Mouse (Mus musculus) limb, embryonic 11.5 days (tissue): ENCODE measurements around the gene Akap13. TPM values are rescaled to one million over a fixed set of nuclear protein-coding genes. Genes with fewer than 3 reads are reported as not detected.
"Not testable (repeated sequence)": the region's sequence is repeated elsewhere in the genome, so short reads cannot be mapped to it uniquely, and the experiment has no call there.

Experiments
- ATAC-seq: fragments of 200-750 bp; cut with Nextera tagmentation; 2 replicates; pipeline ENCODE4 v1.8.0; 2017; ENCODE audit warnings: low read depth; ENCODE audit not compliant: insufficient number of reproducible peaks, low FRiP score, low TSS enrichment
- DNase-seq: peaks from one replicate; pipeline ENCODE4 v3.0.0-alpha.2; 2015; ENCODE audit warnings: low spot score
- H3K27ac ChIP-seq: fragments of 300-500 bp; sonication (generic); replicated peaks from 2 replicates; pipeline ENCODE4 v1.5.1; 2014; ENCODE audit warnings: low read depth, mild to moderate bottlenecking, low read length
- H3K27me3 ChIP-seq: fragments of 300-500 bp; sonication (generic); 2 replicates; pipeline ENCODE4 v1.6.1; 2014; ENCODE audit warnings: mild to moderate bottlenecking, low read length, mixed read lengths; ENCODE audit not compliant: control insufficient read depth, insufficient read depth
- H3K36me3 ChIP-seq: fragments of 300-500 bp; sonication (generic); 2 replicates; pipeline ENCODE4 v1.6.1; 2014; ENCODE audit warnings: mild to moderate bottlenecking, low read length, moderate library complexity, mixed read lengths; ENCODE audit not compliant: control insufficient read depth, insufficient read depth
- H3K4me1 ChIP-seq: fragments of 300-500 bp; sonication (generic); 2 replicates; pipeline ENCODE4 v1.6.1; 2014; ENCODE audit warnings: low read length, mixed read lengths; ENCODE audit not compliant: control insufficient read depth, insufficient read depth
- H3K4me2 ChIP-seq: fragments of 300-500 bp; sonication (generic); 2 replicates; pipeline ENCODE4 v1.6.1; 2014; ENCODE audit warnings: low read depth, mild to moderate bottlenecking, moderate library complexity; ENCODE audit not compliant: severe bottlenecking
- H3K4me3 ChIP-seq: fragments of 300-500 bp; sonication (generic); 2 replicates; pipeline ENCODE4 v1.5.1; 2014; ENCODE audit warnings: low read depth, low read length
- H3K9ac ChIP-seq: fragments of 300-500 bp; sonication (generic); 2 replicates; pipeline ENCODE4 v1.6.1; 2014; ENCODE audit warnings: mild to moderate bottlenecking, low read length
- H3K9me3 ChIP-seq: fragments of 300-500 bp; sonication (generic); 2 replicates; pipeline ENCODE4 v1.6.1; 2016; ENCODE audit warnings: low read length; ENCODE audit not compliant: control insufficient read depth
- WGBS: fragments of 180-500 bp; shearing (Covaris S2); extraction: QIAGEN DNeasy Blood & Tissue Kit; methylation state at CpG from one replicate; pipeline ENCODE4 v1.1.7; 2014; 5-methylcytosine and 5-hydroxymethylcytosine counted together
- polyA plus RNA-seq: library from polyadenylated mRNA; unstranded; fragments of >200 nt; fragmentation: Nextera tagmentation; extraction: Ambion mirVana; gene quantifications from 2 replicates; pipeline ENCODE4 v1.2.1, GENCODE M21; 2014

Akap13 gene
- polyA plus RNA-seq, 1 experiment from 2014 or later: 32.7 TPM

DNA sequence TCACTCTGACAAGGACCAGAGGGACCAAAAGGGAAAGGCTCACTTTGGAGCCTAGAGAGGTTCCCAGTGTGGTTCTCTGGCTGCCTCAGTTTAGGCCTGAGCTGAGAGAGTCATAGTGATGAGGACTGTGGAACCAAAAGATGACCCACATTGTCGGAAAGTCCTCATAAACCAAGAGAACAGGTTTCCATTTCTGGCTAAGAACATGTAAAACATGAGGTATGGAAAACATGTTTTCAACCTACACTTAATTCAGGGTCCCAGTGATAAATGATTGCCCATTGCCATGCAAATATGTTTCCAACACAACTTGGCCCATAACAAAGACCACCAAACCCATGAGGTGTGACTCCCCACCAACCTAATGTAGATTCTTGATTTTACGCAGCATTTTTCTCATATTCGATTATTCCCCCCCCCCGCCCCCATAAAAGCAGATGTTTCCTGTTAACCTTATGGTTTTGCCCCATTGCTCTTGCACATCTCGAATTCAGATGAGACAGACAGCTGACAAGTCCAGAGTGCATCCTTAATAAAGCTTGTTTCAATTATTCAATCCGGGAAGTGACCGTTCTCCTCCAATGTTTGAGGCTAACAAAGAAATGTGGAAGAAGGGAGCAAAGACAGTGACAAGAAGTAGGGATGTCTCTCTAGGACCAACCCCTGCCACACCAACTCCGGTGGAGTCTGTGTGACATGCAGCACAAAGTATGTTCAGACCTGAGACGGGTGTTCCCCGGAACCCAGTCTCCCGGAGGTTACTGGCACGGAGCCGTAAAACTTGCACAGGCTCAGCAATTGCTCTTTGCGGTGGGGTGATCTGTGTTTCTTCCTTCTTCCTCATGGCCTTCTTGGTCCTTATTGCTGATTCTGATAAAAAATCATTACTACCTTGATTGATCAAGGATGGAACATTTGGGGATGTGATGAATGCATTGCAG lies 330.3 kb downstream of the Akap13 start:
- WGBS: 78% methylated on average over 14 of the region's 14 CpGs
- H3K9me3 ChIP-seq: no peaks in the 10 kb centered on the region
- no peak overlapping the region for H3K4me3 ChIP-seq
- no peaks in the 10 kb centered on the region for H3K4me1 ChIP-seq
- no peaks in the 10 kb centered on the region for H3K27me3 ChIP-seq
- no peak overlapping the region for H3K4me2 ChIP-seq
- H3K9ac ChIP-seq: no peak overlapping the region
- DNase-seq (no peak), ATAC-seq (no peak)
- H3K36me3 ChIP-seq: no peaks in the 10 kb centered on the region
- H3K27ac ChIP-seq: no peak overlapping the region

GRCm38 (mm10) chr7:75786812-75787211 lies 331.5 kb downstream of the Akap13 start:
- WGBS: 13% methylated on average over 2 of the region's 2 CpGs
- no peak overlapping the region for H3K4me2 ChIP-seq
- ATAC-seq (no peak), DNase-seq (no peak)
- H3K27ac ChIP-seq: no peak overlapping the region
- no peaks in the 10 kb centered on the region for H3K4me1 ChIP-seq
- no peak overlapping the region for H3K4me3 ChIP-seq
- no peak overlapping the region for H3K9ac ChIP-seq
- H3K9me3 ChIP-seq: no peaks in the 10 kb centered on the region
- H3K36me3 ChIP-seq: no peaks in the 10 kb centered on the region
- H3K27me3 ChIP-seq: no peaks in the 10 kb centered on the region

DNA sequence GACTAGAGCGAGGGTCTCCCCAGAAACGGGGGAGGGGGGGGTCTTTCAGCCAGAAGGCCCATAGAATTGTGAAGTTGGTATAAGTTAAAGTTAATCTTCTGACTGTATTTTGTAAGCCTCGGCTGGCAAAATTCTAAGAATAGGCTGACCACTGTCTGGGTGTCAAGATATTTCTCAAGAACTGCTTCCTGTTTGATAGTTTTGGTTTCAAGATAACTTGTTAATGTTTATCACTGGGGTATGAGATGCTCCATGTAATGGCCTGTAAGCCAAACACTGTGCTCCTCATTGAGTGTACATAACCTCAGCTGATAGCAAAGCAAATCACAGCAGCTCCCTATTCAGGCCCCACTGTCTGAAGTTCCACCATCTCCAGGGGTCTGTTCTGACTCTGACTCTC lies 332.0 kb downstream of the Akap13 start:
- Histone ChIP-seq H3K36me3 (no peaks in the 10 kb centered on the region), H3K4me2 (no peak overlapping the region), H3K27me3 (no peaks in the 10 kb centered on the region), H3K9ac (no peak overlapping the region), H3K4me3 (no peak overlapping the region), H3K9me3 (no peaks in the 10 kb centered on the region), H3K27ac (no peak overlapping the region), H3K4me1 (no peaks in the 10 kb centered on the region)
- DNase-seq (no peak), ATAC-seq (no peak)
- 40% methylated on average over 3 of the region's 3 CpGs for WGBS

GRCm38 (mm10) chr7:75788069-75788800 lies 332.9 kb downstream of the Akap13 start:
- H3K27ac ChIP-seq, H3K4me1 ChIP-seq, H3K4me3 ChIP-seq, DNase-seq, H3K4me2 ChIP-seq, H3K27me3 ChIP-seq, H3K9me3 ChIP-seq, H3K9ac ChIP-seq, H3K36me3 ChIP-seq, ATAC-seq: not testable (repeated sequence)
- 66% methylated on average over 4 of the region's 7 CpGs for WGBS

GRCm38 (mm10) chr7:75788801-75789135 lies 333.4 kb downstream of the Akap13 start:
- not testable (repeated sequence) for H3K27me3 ChIP-seq, H3K4me1 ChIP-seq, H3K9me3 ChIP-seq, H3K9ac ChIP-seq, ATAC-seq, H3K4me2 ChIP-seq, H3K4me3 ChIP-seq, DNase-seq, H3K36me3 ChIP-seq, H3K27ac ChIP-seq
- WGBS: 89% methylated on average over 3 of the region's 3 CpGs

DNA sequence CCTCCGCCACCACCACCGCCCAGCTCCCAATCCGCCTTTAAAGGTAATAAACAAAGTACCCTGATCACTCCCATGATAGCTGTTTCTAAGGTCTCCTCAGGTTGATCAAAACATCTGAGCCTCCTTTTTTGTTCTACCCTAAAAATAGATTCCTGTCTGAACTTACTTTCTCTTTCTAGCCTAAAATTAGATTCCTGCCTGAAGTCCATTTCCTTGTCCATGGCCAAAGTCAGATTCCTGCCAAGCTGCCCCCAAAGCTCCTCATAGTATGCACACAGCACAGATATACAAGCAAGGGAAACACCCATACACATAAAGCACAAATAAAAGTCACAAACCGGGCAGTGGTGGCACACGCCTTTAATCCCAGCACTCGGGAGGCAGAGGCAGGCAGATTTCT lies 334.4 kb downstream of the Akap13 start:
- H3K27ac ChIP-seq: no peak overlapping the region
- no peaks in the 10 kb centered on the region for H3K27me3 ChIP-seq
- DNase-seq: no peak
- no peak overlapping the region for H3K9ac ChIP-seq
- 95% methylated on average over 6 of the region's 6 CpGs for WGBS
- H3K9me3 ChIP-seq: no peaks in the 10 kb centered on the region
- H3K4me2 ChIP-seq: no peak overlapping the region
- no peak overlapping the region for H3K4me3 ChIP-seq
- no peaks in the 10 kb centered on the region for H3K36me3 ChIP-seq
- 0 out of 2 replicates have a peak, but pooled peaks cover 3% of the 10 kb centered on the region for H3K4me1 ChIP-seq
- ATAC-seq: no peak

DNA sequence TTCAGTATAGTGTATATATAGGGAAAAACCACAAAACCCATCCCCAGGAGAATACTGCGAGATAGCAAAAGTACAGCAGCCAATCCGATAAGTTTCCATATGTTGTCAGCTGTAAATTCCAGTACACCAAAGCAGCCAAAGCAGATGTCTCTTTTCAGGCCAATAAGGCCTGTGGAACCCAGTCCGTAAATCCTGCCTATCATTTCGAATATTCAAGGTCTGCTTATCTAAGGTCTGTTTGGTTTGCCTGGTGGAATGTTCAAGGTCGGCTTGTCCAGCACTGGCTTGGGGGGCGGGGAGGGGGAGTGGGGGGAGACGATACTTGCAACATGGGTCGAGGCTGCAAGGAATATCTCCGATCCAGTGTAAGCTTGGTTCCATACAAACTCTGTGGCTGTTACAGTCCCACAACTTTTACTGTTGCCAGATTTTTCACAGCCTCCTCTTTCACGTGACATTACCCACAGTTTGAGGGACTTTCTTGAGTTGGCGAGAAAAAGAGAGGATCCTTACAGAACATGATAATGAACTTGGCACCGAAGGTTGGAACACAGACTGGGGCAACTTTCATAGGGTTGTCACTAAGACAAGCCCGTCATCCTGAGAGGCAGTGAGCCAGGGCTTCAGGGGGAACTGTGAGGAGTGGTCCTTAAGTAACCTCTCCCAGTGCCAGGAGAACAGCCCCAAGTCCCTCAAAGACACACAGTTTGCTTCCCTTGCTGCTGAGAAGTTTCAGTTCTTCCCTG lies 335.9 kb downstream of the Akap13 start:
- not testable (repeated sequence) for ATAC-seq

GRCm38 (mm10) chr7:75793091-75793490 lies 337.8 kb downstream of the Akap13 start:
- WGBS: 68% methylated on average over 2 of the region's 2 CpGs
- no peak overlapping the region for H3K27ac ChIP-seq
- no peaks in the 10 kb centered on the region for H3K36me3 ChIP-seq
- H3K4me1 ChIP-seq: 0 out of 2 replicates have a peak, but pooled peaks cover 5% of the 10 kb centered on the region
- no peaks in the 10 kb centered on the region for H3K9me3 ChIP-seq
- H3K4me2 ChIP-seq: no peak overlapping the region
- no peaks in the 10 kb centered on the region for H3K27me3 ChIP-seq
- DNase-seq: no peak
- ATAC-seq: no peak
- H3K4me3 ChIP-seq: no peak overlapping the region
- H3K9ac ChIP-seq: no peak overlapping the region

More for the DNA sequence above, 335.9 kb downstream of the Akap13 start:
- not testable (repeated sequence) for H3K27ac ChIP-seq, H3K9me3 ChIP-seq, DNase-seq, H3K36me3 ChIP-seq, H3K27me3 ChIP-seq, H3K4me3 ChIP-seq, H3K4me1 ChIP-seq, H3K9ac ChIP-seq, H3K4me2 ChIP-seq
- 92% methylated on average over 12 of the region's 13 CpGs for WGBS
